Comparison of ENCODE assay signal across 11 mouse cellular contexts in genomic region chr11:105246785-105247184, GRCm38 (mm10). TPM values are rescaled to one million over a fixed set of nuclear protein-coding genes. Genes with fewer than 3 reads are reported as not detected.
"Had no signal": no experiment of that assay in that cellular context is flagged by ENCODE, and none has a peak within 500 bp of the region (broad histone marks: within the 10 kb centered on the region; RNA-seq: fewer than 3 reads in every experiment).

No protein-coding gene starts in this region.

- ATAC-seq: inflammation-experienced regulatory T-cells, adult 6 months; liver, embryonic 12.5 days had no signal

- H3K27ac ChIP-seq: kidney, embryonic 15.5 days; limb, embryonic 15.5 days; liver, embryonic 12.5 days; midbrain, embryonic 12.5 days; neural tube, embryonic 15.5 days had no signal

- H3K9ac ChIP-seq: kidney, embryonic 15.5 days; limb, embryonic 15.5 days; liver, embryonic 12.5 days; midbrain, embryonic 12.5 days; neural tube, embryonic 15.5 days had no signal

- H3K4me1 ChIP-seq: kidney, embryonic 15.5 days; limb, embryonic 15.5 days; liver, embryonic 12.5 days; midbrain, embryonic 12.5 days; neural tube, embryonic 15.5 days had no signal

- DNase-seq: kidney, adult 18-20 months; kidney, postnatal 14 days; thymus, adult 18-20 months; thymus, postnatal 14 days had no signal

- H3K9me3 ChIP-seq: kidney, embryonic 15.5 days; limb, embryonic 15.5 days; liver, embryonic 12.5 days; midbrain, embryonic 12.5 days; neural tube, embryonic 15.5 days had no signal

- H3K4me3 ChIP-seq: kidney, embryonic 15.5 days; limb, embryonic 15.5 days; liver, embryonic 12.5 days; midbrain, embryonic 12.5 days; myocyte; neural tube, embryonic 15.5 days had no signal

- H3K27me3 ChIP-seq: kidney, embryonic 15.5 days; limb, embryonic 15.5 days; liver, embryonic 12.5 days; midbrain, embryonic 12.5 days; neural tube, embryonic 15.5 days had no signal

- H3K4me2 ChIP-seq: kidney, embryonic 15.5 days; limb, embryonic 15.5 days; liver, embryonic 12.5 days; midbrain, embryonic 12.5 days; neural tube, embryonic 15.5 days had no signal

RNA-seq across cellular contexts. Expression of gene Mrc2, which starts 45.7 kb away (rescaled TPM):
- polyA plus RNA-seq: inflammation-experienced regulatory T-cells, adult 6 months had no signal
